Comparison of ENCODE assay signal across 11 mouse cellular contexts in the genomic region with DNA sequence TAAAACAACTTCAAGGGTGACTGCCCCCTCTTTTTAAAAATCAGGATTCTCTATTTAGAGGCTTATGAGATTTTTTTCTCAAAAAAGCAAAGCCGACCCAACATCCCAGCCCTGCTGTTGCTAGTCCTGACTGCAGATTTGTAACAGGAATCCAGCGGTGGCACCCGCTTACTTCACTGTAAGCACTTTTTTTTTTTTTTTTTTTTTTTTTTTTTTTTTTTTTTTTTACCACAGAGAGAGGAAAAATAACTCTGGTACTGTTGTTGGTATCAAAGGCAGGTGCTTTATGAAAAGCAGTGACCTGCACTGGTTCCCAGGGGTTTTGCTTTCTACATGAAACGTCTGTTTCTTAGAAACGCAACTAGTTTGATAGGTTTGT. TPM values are rescaled to one million over a fixed set of nuclear protein-coding genes. Genes with fewer than 3 reads are reported as not detected.
DNase-seq lines count a peak whose midpoint lies in the region; ATAC-seq lines count a peak whose summit lies in the region.
"Had no signal": no experiment of that assay in that cellular context is flagged by ENCODE, and none has a peak within 500 bp of the region (broad histone marks: within the 10 kb centered on the region; RNA-seq: fewer than 3 reads in every experiment).

No protein-coding gene starts in this region.

- DNase-seq in lung, postnatal 14 days, result no peak
- DNase-seq in adipocyte (ENCODE audit: low spot score), result no peak
- DNase-seq in thymus, postnatal 10 days (ENCODE audit: low spot score in 2 of 2), result no peak
- DNase-seq in layer of hippocampus, adult 9-10 months (ENCODE audit: low spot score), result no peak
- DNase-seq: cerebellum, postnatal 25 days; kidney, adult 2 months; thymus, postnatal 4 days had no signal

- ATAC-seq in lung, embryonic 16.5 days (ENCODE audit: low read depth), result no peak
- no peak for ATAC-seq in forebrain, embryonic 15.5 days (replicated peaks)
- no peak for ATAC-seq in liver, embryonic 12.5 days
- ATAC-seq in stomach, embryonic 16.5 days (ENCODE audit: insufficient read depth, low FRiP score), result no peak

- H3K4me2 ChIP-seq in lung, embryonic 16.5 days (ENCODE audit: low read depth, low read length), result peak overlapping the region; percentile 90
- peak overlapping the region; percentile 62 for H3K4me2 ChIP-seq in forebrain, embryonic 15.5 days (replicated peaks)
- peak overlapping the region; percentile 79 for H3K4me2 ChIP-seq in liver, embryonic 12.5 days
- peak overlapping the region; percentile 98 for H3K4me2 ChIP-seq in stomach, embryonic 16.5 days (ENCODE audit: low read depth, low read length)

- no peaks in the 10 kb centered on the region for H3K9me3 ChIP-seq in lung, embryonic 16.5 days (ENCODE audit: control insufficient read depth, low read length)
- no peaks in the 10 kb centered on the region for H3K9me3 ChIP-seq in forebrain, embryonic 15.5 days
- H3K9me3 ChIP-seq in liver, embryonic 12.5 days (replicated peaks), result no peaks in the 10 kb centered on the region
- no peaks in the 10 kb centered on the region for H3K9me3 ChIP-seq in stomach, embryonic 16.5 days (replicated peaks; ENCODE audit: control insufficient read depth, low read length)

- H3K27me3 ChIP-seq in lung, embryonic 16.5 days (ENCODE audit: control insufficient read depth, insufficient read depth, low read depth, low read length), result peaks cover 11% of the 10 kb centered on the region
- H3K27me3 ChIP-seq in forebrain, embryonic 15.5 days, result peaks cover 25% of the 10 kb centered on the region
- peaks cover 34% of the 10 kb centered on the region for H3K27me3 ChIP-seq in liver, embryonic 12.5 days (replicated peaks)
- peaks cover 19% of the 10 kb centered on the region for H3K27me3 ChIP-seq in stomach, embryonic 16.5 days (ENCODE audit: control insufficient read depth, insufficient read depth, low read length)

- H3K4me3 ChIP-seq in lung, embryonic 16.5 days (ENCODE audit: low read length), result peak overlapping the region; percentile 65
- peak overlapping the region; percentile 58 for H3K4me3 ChIP-seq in forebrain, embryonic 15.5 days
- H3K4me3 ChIP-seq in liver, embryonic 12.5 days, result peak overlapping the region; percentile 54
- H3K4me3 ChIP-seq in stomach, embryonic 16.5 days (replicated peaks; ENCODE audit: low read length), result peak overlapping the region; percentile 60

- H3K27ac ChIP-seq in lung, embryonic 16.5 days (ENCODE audit: low read length), result no peak overlapping the region
- H3K27ac ChIP-seq in forebrain, embryonic 15.5 days (replicated peaks), result no peak overlapping the region
- H3K27ac ChIP-seq in liver, embryonic 12.5 days, result no peak overlapping the region
- no peak overlapping the region for H3K27ac ChIP-seq in stomach, embryonic 16.5 days (ENCODE audit: low read length)

- no peak overlapping the region for H3K9ac ChIP-seq in lung, embryonic 16.5 days (ENCODE audit: low read length)
- peak overlapping the region; percentile 53; the same call in 1 of the 2 replicates for H3K9ac ChIP-seq in forebrain, embryonic 15.5 days (replicated peaks)
- H3K9ac ChIP-seq in liver, embryonic 12.5 days, result no peak overlapping the region
- H3K9ac ChIP-seq in stomach, embryonic 16.5 days (ENCODE audit: low read length), result no peak overlapping the region; the same call in 1 of the 2 replicates

- WGBS in lung, embryonic 16.5 days, result 6% methylated on average over 5 of the region's 5 CpGs
- 12% methylated on average over 5 of the region's 5 CpGs for WGBS in forebrain, embryonic 15.5 days
- WGBS in liver, embryonic 12.5 days (ENCODE audit: insufficient replicate concordance), result 20% methylated on average over 5 of the region's 5 CpGs
- 9% methylated on average over 5 of the region's 5 CpGs for WGBS in stomach, embryonic 16.5 days

- no peaks in the 10 kb centered on the region for H3K36me3 ChIP-seq in lung, embryonic 16.5 days (ENCODE audit: control insufficient read depth, insufficient read depth, low read length)
- no peaks in the 10 kb centered on the region for H3K36me3 ChIP-seq in forebrain, embryonic 15.5 days
- no peaks in the 10 kb centered on the region for H3K36me3 ChIP-seq in liver, embryonic 12.5 days
- H3K36me3 ChIP-seq in stomach, embryonic 16.5 days (ENCODE audit: control insufficient read depth, insufficient read depth, low read length), result no peaks in the 10 kb centered on the region

- peaks cover 10% of the 10 kb centered on the region for H3K4me1 ChIP-seq in lung, embryonic 16.5 days (replicated peaks; ENCODE audit: control insufficient read depth, insufficient read depth, low read length)
- peaks cover 17% of the 10 kb centered on the region for H3K4me1 ChIP-seq in forebrain, embryonic 15.5 days
- peaks cover 13% of the 10 kb centered on the region for H3K4me1 ChIP-seq in liver, embryonic 12.5 days
- H3K4me1 ChIP-seq in stomach, embryonic 16.5 days (ENCODE audit: control insufficient read depth, insufficient read depth, low read length), result peaks cover 8% of the 10 kb centered on the region

RNA-seq across cellular contexts. Expression of a gene that starts 0.8 kb away (rescaled TPM):
- polyA plus RNA-seq in lung, embryonic 16.5 days (2015; fragmentation: Nextera tagmentation; extraction: Ambion mirVana), result 22.0 and 22.7 TPM in 2 replicates
- 2.7 and 4.1 TPM in 2 replicates for polyA plus RNA-seq in forebrain, embryonic 15.5 days (2015; fragmentation: Nextera tagmentation; extraction: Ambion mirVana)
- polyA plus RNA-seq in liver, embryonic 12.5 days (2016; fragmentation: Nextera tagmentation; extraction: Ambion mirVana), result 0.63 and 0.73 TPM in 2 replicates
- polyA plus RNA-seq in stomach, embryonic 16.5 days (2015; fragmentation: Nextera tagmentation; extraction: Ambion mirVana), result 1.6 and 2.4 TPM in 2 replicates

RNA-seq across cellular contexts. Expression of a gene that starts 55.4 kb away (rescaled TPM):
- 2.2 and 2.5 TPM in 2 replicates for polyA plus RNA-seq in lung, embryonic 16.5 days (2015; fragmentation: Nextera tagmentation; extraction: Ambion mirVana)
- 3.2 and 3.9 TPM in 2 replicates for polyA plus RNA-seq in forebrain, embryonic 15.5 days (2015; fragmentation: Nextera tagmentation; extraction: Ambion mirVana)
- polyA plus RNA-seq in liver, embryonic 12.5 days (2016; fragmentation: Nextera tagmentation; extraction: Ambion mirVana), result 1.9 and 2.2 TPM in 2 replicates
- polyA plus RNA-seq in stomach, embryonic 16.5 days (2015; fragmentation: Nextera tagmentation; extraction: Ambion mirVana), result 1.7 and 2.3 TPM in 2 replicates
